Mouse (Mus musculus) forebrain, embryonic 11.5 days (tissue): ENCODE measurements around the gene C2cd2. TPM values are rescaled to one million over a fixed set of nuclear protein-coding genes. Genes with fewer than 3 reads are reported as not detected.

Experiments
- ATAC-seq: fragments of 200-750 bp; cut with Nextera tagmentation; replicated peaks from 2 replicates; pipeline ENCODE4 v1.8.0; 2017; ENCODE audit warnings: moderate TSS enrichment; ENCODE audit not compliant: low FRiP score
- DNase-seq: peaks from one replicate; pipeline ENCODE4 v3.0.0-alpha.2; 2017; ENCODE audit warnings: low spot score
- H3K27ac ChIP-seq: fragments of 300-500 bp; sonication (generic); 2 replicates; pipeline ENCODE4 v1.5.1; 2014; ENCODE audit warnings: low read depth, low read length
- H3K27me3 ChIP-seq: fragments of 300-500 bp; sonication (generic); 2 replicates; pipeline ENCODE4 v1.6.1; 2014; ENCODE audit warnings: mild to moderate bottlenecking, low read length, mixed read lengths; ENCODE audit not compliant: control insufficient read depth, insufficient read depth
- H3K36me3 ChIP-seq: fragments of 300-500 bp; sonication (generic); 2 replicates; pipeline ENCODE4 v1.6.1; 2014; ENCODE audit warnings: mild to moderate bottlenecking, low read length, moderate library complexity, mixed read lengths; ENCODE audit not compliant: control insufficient read depth, insufficient read depth
- H3K4me1 ChIP-seq: fragments of 300-500 bp; sonication (generic); replicated peaks from 2 replicates; pipeline ENCODE4 v1.6.1; 2014; ENCODE audit warnings: low read length, mixed read lengths; ENCODE audit not compliant: control insufficient read depth, insufficient read depth
- H3K4me2 ChIP-seq: fragments of 300-500 bp; sonication (generic); 2 replicates; pipeline ENCODE4 v1.6.1; 2014; ENCODE audit warnings: low read depth, mild to moderate bottlenecking, low read length, moderate library complexity, mixed read lengths; ENCODE audit not compliant: severe bottlenecking
- H3K4me3 ChIP-seq: fragments of 300-500 bp; sonication (generic); 2 replicates; pipeline ENCODE4 v1.5.1; 2014; ENCODE audit warnings: low read depth, low read length
- H3K9ac ChIP-seq: fragments of 300-500 bp; sonication (generic); 2 replicates; pipeline ENCODE4 v1.6.1; 2014; ENCODE audit warnings: low read length
- H3K9me3 ChIP-seq: fragments of 300-500 bp; sonication (generic); 2 replicates; pipeline ENCODE4 v1.6.1; 2016; ENCODE audit warnings: low read length, mixed read lengths; ENCODE audit not compliant: control insufficient read depth
- WGBS: fragments of 180-500 bp; shearing (Covaris S2); extraction: QIAGEN DNeasy Blood & Tissue Kit; methylation state at CpG from one replicate; pipeline ENCODE4 v1.1.7; 2014; 5-methylcytosine and 5-hydroxymethylcytosine counted together
- polyA plus RNA-seq: library from polyadenylated mRNA; unstranded; fragments of >200 nt; fragmentation: Nextera tagmentation; extraction: Ambion mirVana; gene quantifications from 2 replicates; pipeline ENCODE4 v1.2.1, GENCODE M21; 2014

C2cd2 gene
- polyA plus RNA-seq, 1 experiment from 2014 or later, result 14.7 TPM

- no peak overlapping the region for H3K4me2 ChIP-seq
- no peak overlapping the region for H3K9ac ChIP-seq
- H3K9me3 ChIP-seq, result no peaks in the 10 kb centered on the region
- H3K27me3 ChIP-seq, result no peaks in the 10 kb centered on the region
- no peak overlapping the region for H3K4me3 ChIP-seq
- no peak overlapping the region for H3K27ac ChIP-seq
- 84% methylated on average over 3 of the region's 3 CpGs for WGBS
- DNase-seq (no peak), ATAC-seq (no peak)
- no peaks in the 10 kb centered on the region for H3K36me3 ChIP-seq
- H3K4me1 ChIP-seq, result no peaks in the 10 kb centered on the region
Observed at GRCm38 (mm10) chr16:97863932-97864467, 98.4 kb downstream of the C2cd2 start.

GRCm38 (mm10) chr16:97856050-97856449, 106.3 kb downstream of the C2cd2 start:
- H3K4me2 ChIP-seq, result no peak overlapping the region
- H3K27ac ChIP-seq, result no peak overlapping the region
- no peaks in the 10 kb centered on the region for H3K36me3 ChIP-seq
- no peaks in the 10 kb centered on the region for H3K9me3 ChIP-seq
- H3K4me3 ChIP-seq, result no peak overlapping the region
- no peak for DNase-seq
- no peak for ATAC-seq
- H3K9ac ChIP-seq, result no peak overlapping the region
- no peaks in the 10 kb centered on the region for H3K27me3 ChIP-seq
- H3K4me1 ChIP-seq, result no peaks in the 10 kb centered on the region

GRCm38 (mm10) chr16:97851741-97852319, 110.6 kb downstream of the C2cd2 start, which contains the start of gene Prdm15:
Gene Prdm15, minus strand, starts transcription at chr16:97851850.
- DNase-seq, result peak; percentile 94
- H3K9ac ChIP-seq, result peak within 1 kb of the TSS; percentile 98
- peak within 1 kb of the TSS; percentile 87 for H3K4me3 ChIP-seq
- peak within 1 kb of the TSS; percentile 74 for H3K4me2 ChIP-seq
- peak; percentile 90 for ATAC-seq
- no peaks in the 10 kb centered on the region for H3K27me3 ChIP-seq
- under 1% methylated on average over 31 of the region's 31 CpGs for WGBS
- H3K27ac ChIP-seq, result peak within 1 kb of the TSS; percentile 94
- no peaks in the 10 kb centered on the region for H3K4me1 ChIP-seq
- no peaks in the 10 kb centered on the region for H3K36me3 ChIP-seq
- no peaks in the 10 kb centered on the region for H3K9me3 ChIP-seq

GRCm38 (mm10) chr16:97851061-97851740, 111.2 kb downstream of the C2cd2 start:
- under 1% methylated on average over 74 of the region's 77 CpGs for WGBS
- Histone ChIP-seq H3K4me3 (peak overlapping the region; percentile 87), H3K4me1 (no peaks in the 10 kb centered on the region), H3K27ac (peak overlapping the region; percentile 94), H3K9ac (peak overlapping the region; percentile 98), H3K9me3 (no peaks in the 10 kb centered on the region), H3K27me3 (no peaks in the 10 kb centered on the region), H3K4me2 (peak overlapping the region; percentile 74), H3K36me3 (no peaks in the 10 kb centered on the region; the same call in 1 of the 2 replicates)
- ATAC-seq, result peak; percentile 92
- DNase-seq, result peak; percentile 93

- no peaks in the 10 kb centered on the region for H3K4me1 ChIP-seq
- no peaks in the 10 kb centered on the region; the same call in 1 of the 2 replicates for H3K36me3 ChIP-seq
- no peaks in the 10 kb centered on the region for H3K27me3 ChIP-seq
- 1% methylated on average over 11 of the region's 11 CpGs for WGBS
- H3K4me2 ChIP-seq, result peak overlapping the region; percentile 74
- no peaks in the 10 kb centered on the region for H3K9me3 ChIP-seq
- peak overlapping the region; percentile 87 for H3K4me3 ChIP-seq
- H3K9ac ChIP-seq, result peak overlapping the region; percentile 98
- no peak for DNase-seq
- ATAC-seq, result no peak
- H3K27ac ChIP-seq, result peak overlapping the region; percentile 94
Observed at GRCm38 (mm10) chr16:97850667-97851060, 111.7 kb downstream of the C2cd2 start.

- ATAC-seq, result no peak
- no peak for DNase-seq
- Histone ChIP-seq H3K4me2 (no peak overlapping the region), H3K4me3 (no peak overlapping the region), H3K4me1 (no peaks in the 10 kb centered on the region), H3K27me3 (no peaks in the 10 kb centered on the region), H3K27ac (no peak overlapping the region), H3K9me3 (no peaks in the 10 kb centered on the region), H3K9ac (no peak overlapping the region), H3K36me3 (no peaks in the 10 kb centered on the region; the same call in 1 of the 2 replicates)
- WGBS, result 84% methylated on average over 6 of the region's 6 CpGs
Observed at GRCm38 (mm10) chr16:97848832-97849231, 113.6 kb downstream of the C2cd2 start.

DNA sequence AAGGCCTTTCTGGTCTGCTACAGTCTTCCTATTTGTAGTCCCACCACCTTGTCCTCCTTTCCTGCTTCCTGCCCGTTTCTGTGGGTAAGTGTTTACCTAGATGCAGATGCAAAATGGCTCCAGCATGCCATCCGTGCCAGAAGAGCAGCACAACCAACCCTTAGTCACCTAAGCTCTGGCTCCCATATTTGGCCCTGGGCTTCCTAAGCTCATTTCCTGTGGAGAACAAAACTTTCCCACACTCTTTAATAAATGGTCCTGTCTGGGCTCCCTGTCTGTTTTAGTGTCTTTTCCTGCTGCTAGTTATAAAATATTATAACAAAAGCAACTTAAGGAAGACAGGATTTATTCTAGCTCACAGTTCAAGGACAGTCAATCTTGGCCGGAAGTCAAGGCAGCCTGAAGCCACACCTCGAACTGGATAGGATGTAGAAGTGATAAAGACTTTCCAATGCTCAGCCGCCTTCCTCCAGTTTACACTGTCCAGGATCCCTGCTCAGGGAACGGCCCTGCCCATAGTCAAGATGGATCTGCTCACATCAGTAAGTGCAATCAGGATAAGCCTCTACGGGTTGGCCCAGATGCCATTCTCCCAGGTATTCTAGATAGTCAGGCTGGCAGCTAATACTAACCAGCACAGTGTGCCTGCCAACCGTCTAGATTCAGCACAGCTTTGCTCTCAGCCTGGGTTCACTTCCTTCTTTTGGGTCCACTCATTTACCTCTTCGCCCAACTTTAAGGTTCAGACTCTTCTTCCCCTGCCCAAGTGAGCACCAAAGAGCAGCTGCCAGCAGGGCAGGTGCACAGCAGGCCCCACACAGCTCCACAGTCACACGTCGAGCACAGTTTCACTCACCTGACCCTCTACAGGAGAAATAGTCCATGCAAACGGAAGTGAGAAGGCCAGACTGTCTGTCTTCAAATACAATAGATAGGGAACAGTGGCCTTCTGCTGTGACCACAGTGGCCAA, 117.1 kb downstream of the C2cd2 start:
- no peak for ATAC-seq
- no peak overlapping the region for H3K9ac ChIP-seq
- no peaks in the 10 kb centered on the region for H3K4me1 ChIP-seq
- DNase-seq, result no peak
- H3K36me3 ChIP-seq, result no peaks in the 10 kb centered on the region; the same call in 1 of the 2 replicates
- H3K27ac ChIP-seq, result no peak overlapping the region
- no peak overlapping the region for H3K4me3 ChIP-seq
- H3K9me3 ChIP-seq, result no peaks in the 10 kb centered on the region
- 92% methylated on average over 12 of the region's 12 CpGs for WGBS
- no peaks in the 10 kb centered on the region for H3K27me3 ChIP-seq
- H3K4me2 ChIP-seq, result no peak overlapping the region

DNA sequence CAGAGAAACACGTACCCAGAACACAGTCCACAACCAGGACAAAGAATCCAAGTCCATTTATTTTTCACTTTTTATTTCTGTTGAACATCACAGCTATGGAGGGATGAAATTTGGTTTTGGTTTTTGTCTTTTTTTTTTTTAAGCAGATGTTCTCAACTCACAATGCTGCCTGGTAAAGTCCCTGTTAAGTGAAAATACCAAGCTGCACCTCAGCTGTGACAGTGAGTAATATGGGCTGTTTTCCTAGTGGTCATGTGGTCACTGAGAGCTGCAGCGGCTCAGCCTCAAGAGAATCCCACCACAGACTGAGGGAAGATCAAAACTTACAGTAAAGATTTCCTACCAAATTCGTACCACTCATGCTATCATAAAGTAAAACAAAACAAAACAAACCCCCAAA, 130.2 kb downstream of the C2cd2 start:
- no peaks in the 10 kb centered on the region for H3K27me3 ChIP-seq
- peaks cover 3% of the 10 kb centered on the region; the same call in 1 of the 2 replicates for H3K36me3 ChIP-seq
- no peaks in the 10 kb centered on the region for H3K9me3 ChIP-seq
- no peak overlapping the region for H3K9ac ChIP-seq
- H3K4me2 ChIP-seq, result no peak overlapping the region
- H3K4me1 ChIP-seq, result no peaks in the 10 kb centered on the region
- H3K4me3 ChIP-seq, result no peak overlapping the region
- WGBS, result 94% methylated on average over 3 of the region's 3 CpGs
- ATAC-seq, result no peak
- H3K27ac ChIP-seq, result no peak overlapping the region
- no peak for DNase-seq
